Mouse (Mus musculus) heart, postnatal 36 days (tissue): ENCODE results near the gene Chil1. TPM values are rescaled to one million over a fixed set of nuclear protein-coding genes. Genes with fewer than 3 reads are reported as not detected.
A peak's percentile ranks its signal among the peaks of the same experiment; 100 is the strongest.

Experiments used
- DNase-seq, 2 experiments: peaks; one replicate each; pipeline ENCODE4 v3.0.0; 2021 to 2022
- intact Hi-C: fragments of 180-260 bp; cut with DNase I; formaldehyde crosslinking; loops from one replicate; pipeline ENCODE4 v1.15.1; 2025
- total RNA-seq, 2 experiments: library from RNA; stranded (reverse); gene quantifications; 2 replicates each; pipeline ENCODE4 v1.2.3; 2021

The Chil1 gene
- total RNA-seq, 2 experiments from 2014 or later, result 0.57 to 1.1 TPM

DNA sequence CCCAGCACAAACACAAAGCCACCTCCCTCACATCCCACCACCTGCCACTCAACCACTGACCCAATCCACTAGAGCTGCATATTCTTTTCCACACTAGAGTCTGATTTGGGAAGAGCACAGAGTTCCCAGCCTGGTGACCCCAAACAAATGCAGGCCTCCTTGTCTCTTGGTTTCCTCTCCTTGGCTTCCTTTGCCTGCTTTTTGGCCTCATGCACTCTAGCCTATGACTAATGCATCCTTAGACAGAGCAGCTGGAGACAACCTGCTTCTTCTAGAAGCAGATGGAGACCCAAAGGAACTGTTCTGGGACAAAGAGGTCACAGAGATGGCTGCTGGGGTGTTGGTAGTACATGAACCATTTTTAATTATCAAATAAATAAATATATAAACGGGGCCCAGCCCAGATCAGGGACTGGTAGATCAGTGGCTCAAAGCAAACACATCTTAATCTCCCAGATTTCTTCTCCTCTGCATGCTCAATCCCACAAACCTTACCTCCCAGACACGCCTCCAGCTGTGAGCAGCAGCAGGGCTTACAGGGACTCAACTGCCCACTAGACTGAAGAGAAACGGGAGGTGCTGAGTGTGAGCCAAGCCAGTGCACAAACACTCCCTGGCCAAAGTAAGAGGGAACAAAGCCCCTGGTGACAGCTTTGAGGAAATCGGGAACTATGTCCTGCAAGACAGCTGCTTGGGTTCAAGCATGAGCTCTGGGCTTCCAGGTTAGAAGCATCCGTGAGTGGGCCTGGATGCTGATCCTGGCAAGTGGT is 48.0 kb downstream of the Chil1 start:
- DNase-seq, result no peak
- intact Hi-C loops, result no loop called here

DNA sequence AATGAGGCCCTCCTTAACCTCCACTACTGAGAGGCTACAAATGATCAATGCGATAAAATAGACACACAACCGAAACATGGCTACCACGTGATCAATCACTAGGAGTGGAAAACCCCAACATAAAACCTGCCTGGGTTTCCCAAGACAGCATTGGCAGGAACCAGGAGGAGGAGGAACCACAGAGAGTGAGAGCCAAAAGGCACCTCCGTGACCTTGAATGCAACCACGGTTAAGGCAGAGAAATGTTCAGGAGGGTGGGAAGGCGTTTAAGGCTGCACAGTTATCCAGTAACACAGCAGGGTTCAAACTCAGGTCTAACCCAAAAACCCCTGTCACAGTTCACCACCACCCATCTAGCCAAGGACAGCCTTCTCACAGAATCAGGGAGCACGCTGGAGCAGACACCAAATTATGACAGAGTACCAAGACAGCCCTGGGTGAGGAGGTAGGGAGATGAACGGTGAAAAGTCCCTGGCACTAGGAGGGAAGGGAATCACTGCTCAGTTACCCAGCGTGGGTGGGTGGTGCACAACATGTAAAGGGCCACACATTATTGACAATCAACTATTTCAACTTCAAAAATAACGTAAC is 48.8 kb downstream of the Chil1 start:
- no peak for DNase-seq
- intact Hi-C loops, result no loop called here

DNA sequence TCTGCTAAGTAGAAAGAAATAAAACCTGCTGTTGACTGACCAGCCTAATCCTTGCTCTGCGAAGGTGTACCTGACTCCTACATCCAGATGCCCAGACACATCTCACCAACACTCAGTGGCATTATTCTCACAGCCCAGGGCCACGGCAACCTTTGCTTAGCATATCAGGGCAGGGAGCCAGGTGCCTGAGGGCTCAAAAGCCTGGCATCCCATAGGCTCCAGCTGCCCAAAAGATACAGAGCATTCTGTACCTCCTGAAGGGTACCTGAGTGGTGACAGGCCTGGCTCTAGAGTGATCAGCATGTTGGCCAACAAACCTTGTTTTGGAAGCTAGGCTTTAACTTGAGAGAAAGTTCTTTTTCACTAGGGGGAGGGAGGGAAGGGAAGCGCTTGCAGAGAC is 49.3 kb downstream of the Chil1 start:
- intact Hi-C loops, result no loop called here
- peak in 1 of 2 experiments; percentile 45 for DNase-seq

DNA sequence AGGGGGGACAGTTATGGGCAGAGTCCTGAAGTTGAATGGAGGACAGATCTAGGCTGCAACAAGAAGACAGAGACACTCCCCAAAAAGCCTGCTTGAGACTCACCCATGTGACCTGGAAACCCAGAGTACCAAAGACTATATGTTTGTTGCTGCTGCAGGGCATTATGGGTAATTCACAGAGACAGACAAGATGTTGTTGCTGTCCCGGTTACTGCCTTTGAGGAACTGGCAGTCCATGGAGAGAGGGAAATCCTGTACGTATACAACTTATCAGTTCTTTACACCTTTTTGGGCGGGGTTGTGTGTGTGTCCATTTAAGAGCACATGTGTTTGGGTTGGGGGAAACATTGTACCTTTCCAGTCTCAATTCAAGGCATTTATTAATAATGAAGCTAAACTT is 49.7 kb downstream of the Chil1 start:
- no peak for DNase-seq
- intact Hi-C loops, result loop anchor here (1.0 kb wide), 1 partner anchor 9 kb away; no protein-coding TSS in a partner anchor

DNA sequence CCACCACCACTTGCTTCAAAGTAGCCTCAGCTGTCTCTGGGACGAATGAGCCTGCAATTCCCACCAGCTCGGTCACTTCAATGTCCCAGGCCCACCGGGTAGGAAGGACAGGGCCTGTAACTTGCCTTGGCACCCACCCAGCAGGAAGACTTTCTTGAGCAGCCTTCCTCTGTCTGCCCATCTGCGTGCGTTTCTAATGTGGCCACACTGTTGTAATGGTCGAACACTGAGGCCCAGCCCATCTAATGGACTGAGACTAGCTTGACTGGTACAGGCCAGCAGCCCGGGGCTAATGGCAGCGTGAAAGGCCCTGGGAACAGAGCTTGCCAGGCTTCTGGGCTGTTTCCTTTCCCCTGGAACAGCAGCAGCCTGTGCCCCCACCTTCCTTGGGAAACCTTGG is 50.4 kb downstream of the Chil1 start:
- intact Hi-C loops, result loop anchor here (1.0 kb wide), 1 partner anchor 10 kb away; no protein-coding TSS in a partner anchor
- DNase-seq, result no peak

DNA sequence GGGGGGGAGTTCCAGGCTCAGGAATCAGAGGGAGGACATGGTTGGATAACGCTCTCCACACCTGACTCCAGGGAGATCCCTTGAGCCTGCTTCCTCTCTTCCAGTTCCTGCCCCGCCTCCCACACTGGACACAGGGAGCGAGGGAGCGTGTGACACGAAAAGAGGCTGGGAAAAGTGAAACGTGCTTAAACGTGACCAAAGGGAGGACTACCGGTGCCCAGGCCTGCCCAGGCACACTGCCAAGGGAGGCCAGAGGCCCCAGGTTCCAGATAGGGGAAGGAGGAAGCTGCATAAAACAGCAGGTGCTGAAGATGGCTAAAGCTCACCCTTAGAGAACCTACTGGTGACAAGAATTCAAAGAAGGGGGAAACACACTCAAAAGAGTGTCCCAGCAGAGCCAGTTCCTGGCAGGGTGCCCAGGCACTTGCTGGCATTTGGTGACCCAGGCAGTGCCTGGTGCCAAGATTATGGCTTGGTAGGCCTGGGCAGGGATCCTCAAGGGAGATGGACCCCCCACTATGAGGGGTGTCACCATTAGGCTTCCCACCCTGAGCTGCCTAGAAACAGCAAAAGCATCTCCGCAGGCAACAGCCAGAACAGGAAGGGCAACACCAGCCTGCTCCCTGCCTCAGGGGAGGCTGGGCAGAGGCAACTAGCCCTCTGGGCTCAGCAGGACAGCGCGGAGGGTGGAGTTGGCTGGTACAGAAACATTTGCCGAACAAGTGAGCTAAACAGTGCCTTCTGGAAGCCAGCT is 51.0 kb downstream of the Chil1 start:
- peak; percentile 51 to 62 for DNase-seq
- intact Hi-C loops, result loop anchor here (1.0 kb wide), 1 partner anchor 11 kb away; no protein-coding TSS in a partner anchor

DNA sequence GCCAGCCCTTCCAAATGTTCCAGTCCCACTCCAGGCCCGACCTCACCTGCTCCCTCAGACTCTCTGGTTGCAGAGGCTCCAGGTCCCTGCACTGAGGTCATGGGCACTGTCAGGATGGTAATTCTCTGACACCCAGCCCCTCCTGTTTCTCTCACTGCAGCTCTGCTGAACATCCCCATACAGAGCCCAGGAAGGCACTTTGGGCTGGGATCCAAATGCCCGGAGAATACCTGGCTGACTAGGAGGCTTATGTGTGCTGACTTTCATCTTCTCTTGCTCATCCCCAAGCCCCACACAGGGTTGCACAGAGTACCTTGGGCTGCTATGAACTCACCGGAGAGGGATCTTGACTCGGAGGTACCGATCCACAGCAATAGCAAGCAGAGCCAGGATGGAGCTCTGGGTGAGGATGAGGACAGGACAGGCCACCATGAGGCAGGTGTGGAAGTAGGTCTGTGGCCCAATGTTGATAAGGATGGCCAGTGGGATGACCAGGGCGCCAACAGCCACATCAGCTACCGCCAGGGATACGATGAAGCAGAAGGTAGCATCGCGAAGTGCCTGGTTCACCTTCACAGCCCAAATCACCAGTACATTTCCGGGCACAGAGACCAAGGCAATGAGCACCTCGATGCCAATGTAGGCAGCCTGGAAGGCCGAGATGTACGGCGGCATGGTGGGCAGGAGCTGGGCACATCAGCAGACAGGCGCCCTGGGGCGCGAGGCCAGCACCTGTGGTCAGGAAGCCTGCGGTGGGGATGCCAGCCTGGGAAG is 51.9 kb downstream of the Chil1 start:
- intact Hi-C loops, result no loop called here
- DNase-seq, result no peak

DNA sequence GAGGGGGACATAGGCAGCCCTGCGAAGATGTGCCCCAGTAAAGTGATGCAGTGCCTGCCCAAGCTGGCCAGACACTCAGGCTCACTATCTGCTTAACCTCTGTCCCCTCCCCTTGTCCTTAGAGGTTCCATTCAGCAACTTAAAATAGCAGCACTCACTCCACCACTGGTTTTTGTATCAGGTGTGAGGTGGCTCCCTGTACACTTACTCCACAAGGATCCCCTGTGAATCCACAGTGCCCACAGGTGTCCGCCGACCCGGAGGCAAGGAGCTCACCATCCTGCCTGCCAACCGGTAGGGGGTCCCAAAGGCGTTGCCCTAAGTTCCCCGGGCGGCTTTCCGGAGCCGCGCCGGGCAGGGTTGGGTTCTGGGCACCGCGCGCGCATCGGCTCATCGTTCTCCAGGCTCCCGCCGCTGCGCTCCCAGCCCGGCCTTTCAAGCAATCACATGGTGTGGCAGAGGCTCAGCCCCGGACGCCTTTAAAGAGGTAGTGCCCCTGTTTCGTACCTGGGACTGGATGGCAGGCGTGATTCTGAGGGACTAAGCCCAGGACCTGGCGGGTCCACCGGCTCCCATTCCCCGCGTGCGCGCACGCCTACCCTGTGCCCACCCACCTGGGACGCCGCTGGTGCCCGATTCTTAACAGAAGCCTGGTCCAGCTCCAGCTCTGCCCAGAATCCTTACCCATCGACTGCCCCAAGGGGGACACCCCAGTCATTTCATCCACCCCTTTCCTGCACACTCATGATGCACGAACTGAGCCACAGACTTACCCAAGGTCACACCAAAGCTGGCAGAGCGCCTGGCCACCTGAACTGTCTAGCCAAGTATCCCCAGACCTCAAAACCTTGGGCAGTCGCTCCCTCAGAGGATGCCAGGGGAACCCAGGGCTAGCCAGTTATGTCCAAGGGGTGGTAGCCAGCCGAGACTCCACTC is 52.7 kb downstream of the Chil1 start:
- intact Hi-C loops, result no loop called here
- DNase-seq, result peak; percentile 52 to 70

DNA sequence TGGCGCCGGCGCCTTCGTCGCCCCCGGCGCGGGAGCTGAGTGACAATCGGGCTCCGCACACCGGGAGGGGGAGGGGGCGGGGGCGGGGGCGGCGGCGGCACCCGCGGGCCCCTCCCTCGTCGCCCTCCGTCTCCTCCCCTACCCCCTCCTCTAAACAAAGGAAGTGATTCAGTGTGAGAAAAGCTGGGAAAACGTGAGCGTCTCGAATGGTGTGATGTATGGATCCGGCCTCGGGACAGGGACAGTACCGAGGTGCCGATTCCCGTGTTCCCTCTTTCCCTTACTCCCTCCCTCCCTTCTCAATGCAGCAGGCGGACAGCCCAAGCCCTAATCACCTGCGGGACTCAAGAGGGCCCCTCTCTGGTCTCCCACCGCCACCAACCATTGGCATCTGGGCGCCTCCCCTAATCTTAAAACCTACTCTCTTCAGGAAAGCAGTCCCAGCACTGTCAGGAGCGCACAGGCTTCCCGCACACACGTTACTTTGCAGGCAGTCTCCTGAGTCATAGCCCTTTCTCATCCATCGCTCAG is 53.5 kb downstream of the Chil1 start, which contains the start of gene Adora1:
TSS of gene Adora1 (minus strand) at position 41 of the 531 bp plus-strand sequence.
- no peak for DNase-seq
- intact Hi-C loops, result no loop called here

DNA sequence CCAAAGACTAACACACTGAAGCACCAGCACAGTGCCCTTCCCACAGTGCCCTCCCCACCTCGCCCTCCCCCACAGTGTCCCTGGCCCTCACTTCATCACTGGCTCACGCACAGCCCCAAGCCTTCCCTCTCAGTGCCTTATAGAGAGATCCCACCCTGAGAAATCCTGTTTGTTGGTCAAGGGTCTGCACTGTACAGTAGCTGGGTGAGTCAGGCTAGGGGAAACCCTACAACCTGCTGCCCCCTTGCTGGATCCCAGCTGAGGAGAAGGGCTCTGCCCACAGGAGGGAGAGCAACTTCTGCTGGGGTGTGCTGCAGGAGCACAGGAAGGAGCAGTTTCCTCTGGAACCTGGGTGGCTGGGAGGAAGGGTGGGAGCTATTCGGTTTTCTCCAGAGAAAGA is 54.2 kb downstream of the Chil1 start:
- intact Hi-C loops, result no loop called here
- no peak for DNase-seq

DNA sequence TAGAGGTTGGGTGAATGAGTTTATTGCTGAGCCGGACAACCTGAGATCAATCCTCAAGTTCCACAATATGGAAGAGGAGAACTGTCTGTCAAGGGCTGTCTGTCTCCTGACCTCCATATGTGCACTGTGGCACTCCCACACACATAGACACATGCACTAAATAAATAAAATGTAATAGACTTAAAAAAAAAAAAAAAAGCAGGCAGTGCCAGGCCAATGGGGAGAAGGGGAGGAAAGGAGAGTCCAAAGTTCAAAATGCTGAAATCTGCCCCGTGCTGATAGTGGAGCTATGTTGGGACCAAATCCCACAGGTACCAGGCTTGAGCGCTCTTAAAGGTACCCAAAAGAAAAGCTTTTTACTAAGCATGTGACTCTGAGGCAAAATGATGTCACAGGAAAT is 55.5 kb downstream of the Chil1 start:
- no peak for DNase-seq
- intact Hi-C loops, result no loop called here

Other genes starting within 250 kb of the Chil1 start
- gene Fmod, start 144.9 kb upstream of the Chil1 start, total RNA-seq, result 10 to 100 TPM in 1 of 2 experiments, 1 to 10 TPM in 1; 8.6 to 13.2 TPM
- gene Btg2, start 103.1 kb upstream of the Chil1 start, total RNA-seq, result 10 to 100 TPM; 26.6 to 61.0 TPM
- gene Chit1, start 70.9 kb upstream of the Chil1 start, total RNA-seq, result not detected
- not detected for gene Mybph, start 11.3 kb downstream of the Chil1 start, total RNA-seq
- 10 to 100 TPM; 18.4 to 19.8 TPM for gene Adora1, start 53.3 kb downstream of the Chil1 start, total RNA-seq
- not detected for gene Myog, start 107.8 kb downstream of the Chil1 start, total RNA-seq
- 1 to 10 TPM; 1.4 to 1.6 TPM for gene Ppfia4, start 150.8 kb downstream of the Chil1 start, total RNA-seq
- 10 to 100 TPM; 21.6 to 22.1 TPM for gene Tmem183a, start 179.8 kb downstream of the Chil1 start, total RNA-seq
- gene 4933406M09Rik, start 203.8 kb downstream of the Chil1 start, total RNA-seq, result not detected
- gene Cyb5r1, start 223.4 kb downstream of the Chil1 start, total RNA-seq, result 10 to 100 TPM; 26.1 to 27.0 TPM
- gene Adipor1, start 233.2 kb downstream of the Chil1 start, total RNA-seq, result 100 to 1,000 TPM; 137 to 143 TPM